Mouse (Mus musculus) erythroblast, embryonic 14.5 days (primary cell): ENCODE data around the gene Clgn.

Experiments used
- GATA1 ChIP-seq: IDR thresholded peaks from 2 replicates; pipeline ENCODE4 v1.6.1; 2012; ENCODE audit warnings: low read length, inconsistent platforms, mixed read lengths
- TAL1 ChIP-seq: IDR thresholded peaks from 3 replicates; pipeline ENCODE4 v1.6.1; 2012; ENCODE audit warnings: low read length, inconsistent platforms, mixed read lengths

DNA sequence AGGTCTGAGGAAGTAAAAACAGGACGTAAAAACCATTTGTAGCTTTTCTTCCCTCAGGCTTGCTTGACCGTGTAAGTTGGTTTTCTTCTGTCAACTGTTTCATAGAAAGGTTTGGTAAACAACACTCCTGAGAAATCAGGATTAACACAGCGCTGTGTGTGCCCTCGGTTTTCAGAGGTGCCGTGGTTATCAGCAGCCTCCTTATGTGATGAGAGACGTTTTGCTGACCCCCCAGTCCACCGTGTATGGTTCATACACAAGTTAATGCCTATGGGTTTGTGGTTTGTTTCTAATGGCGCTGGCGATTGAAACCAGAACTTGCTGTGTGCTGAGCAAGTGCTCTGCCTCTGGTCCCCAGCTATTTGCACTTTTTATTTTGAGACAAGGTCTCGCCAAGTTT, 15.9 kb downstream of the Clgn start:
- no peak for TF ChIP-seq TAL1
- no peak for TF ChIP-seq GATA1
